Mouse (Mus musculus) hindbrain, embryonic 15.5 days (tissue): ENCODE measurements around the gene Cstf1. TPM values are rescaled to one million over a fixed set of nuclear protein-coding genes. Genes with fewer than 3 reads are reported as not detected.

ENCODE experiments used
- ATAC-seq: fragments of 200-750 bp; cut with Nextera tagmentation; 2 replicates; pipeline ENCODE4 v1.8.0; 2017; ENCODE audit warnings: low read depth, moderate number of reproducible peaks, moderate TSS enrichment; ENCODE audit not compliant: low FRiP score
- H3K27ac ChIP-seq: fragments of 300-500 bp; sonication (generic); replicated peaks from 2 replicates; pipeline ENCODE4 v1.5.1; 2015; ENCODE audit warnings: mild to moderate bottlenecking, inconsistent platforms
- H3K27me3 ChIP-seq: fragments of 300-500 bp; sonication (generic); 2 replicates; pipeline ENCODE4 v1.6.1; 2015; ENCODE audit warnings: control low read depth, inconsistent platforms
- H3K36me3 ChIP-seq: fragments of 300-500 bp; sonication (generic); 2 replicates; pipeline ENCODE4 v1.6.1; 2015; ENCODE audit warnings: control low read depth, inconsistent platforms
- H3K4me1 ChIP-seq: fragments of 300-500 bp; sonication (generic); replicated peaks from 2 replicates; pipeline ENCODE4 v1.6.1; 2015; ENCODE audit warnings: control low read depth, inconsistent platforms
- H3K4me2 ChIP-seq: fragments of 300-500 bp; sonication (generic); 2 replicates; pipeline ENCODE4 v1.6.1; 2015; ENCODE audit warnings: moderate library complexity, mild to moderate bottlenecking, inconsistent platforms
- H3K4me3 ChIP-seq: fragments of 300-500 bp; sonication (generic); 2 replicates; pipeline ENCODE4 v1.5.1; 2015; ENCODE audit warnings: mild to moderate bottlenecking, inconsistent platforms
- H3K9ac ChIP-seq: fragments of 300-500 bp; sonication (generic); 2 replicates; pipeline ENCODE4 v1.6.1; 2015; ENCODE audit warnings: inconsistent platforms
- H3K9me3 ChIP-seq: fragments of 300-500 bp; sonication (generic); 2 replicates; pipeline ENCODE4 v1.6.1; 2016; ENCODE audit warnings: control low read depth, inconsistent platforms
- WGBS: fragments of 180-500 bp; shearing (Covaris S2); methylation state at CpG from one replicate; pipeline ENCODE4 v1.1.7; 2015; 5-methylcytosine and 5-hydroxymethylcytosine counted together
- polyA plus RNA-seq: library from polyadenylated mRNA; unstranded; fragments of >200 nt; fragmentation: Nextera tagmentation; extraction: Ambion mirVana; gene quantifications from 2 replicates; pipeline ENCODE4 v1.2.1, GENCODE M21; 2015

The Cstf1 gene
- polyA plus RNA-seq, 1 experiment from 2014 or later, result 22.4 TPM

DNA sequence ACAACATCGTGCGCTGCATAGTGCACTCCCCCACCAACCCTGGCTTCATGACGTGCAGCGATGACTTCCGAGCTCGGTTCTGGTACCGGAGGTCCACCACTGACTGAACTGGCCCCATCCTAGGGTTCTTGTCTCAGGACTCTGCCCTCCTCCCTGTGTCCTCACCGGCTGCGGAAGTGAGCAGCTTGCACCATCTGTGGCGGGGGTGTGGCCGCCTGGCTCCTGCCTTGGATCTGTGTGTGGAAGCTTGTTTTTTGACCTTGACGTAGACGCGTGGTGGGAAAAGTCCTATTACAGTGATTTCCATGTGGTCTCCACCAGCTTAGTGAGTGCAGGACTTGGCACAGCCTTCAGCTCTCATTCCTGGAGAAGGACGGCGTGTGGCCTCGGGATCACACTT is 10.0 kb downstream of the Cstf1 start:
- Histone ChIP-seq H3K4me1 (no peaks in the 10 kb centered on the region), H3K9ac (no peak overlapping the region), H3K4me2 (no peak overlapping the region), H3K9me3 (no peaks in the 10 kb centered on the region), H3K27me3 (no peaks in the 10 kb centered on the region), H3K27ac (no peak overlapping the region), H3K4me3 (no peak overlapping the region), H3K36me3 (peaks cover 63% of the 10 kb centered on the region)
- ATAC-seq, result no peak
- WGBS, result 96% methylated on average over 17 of the region's 17 CpGs

DNA sequence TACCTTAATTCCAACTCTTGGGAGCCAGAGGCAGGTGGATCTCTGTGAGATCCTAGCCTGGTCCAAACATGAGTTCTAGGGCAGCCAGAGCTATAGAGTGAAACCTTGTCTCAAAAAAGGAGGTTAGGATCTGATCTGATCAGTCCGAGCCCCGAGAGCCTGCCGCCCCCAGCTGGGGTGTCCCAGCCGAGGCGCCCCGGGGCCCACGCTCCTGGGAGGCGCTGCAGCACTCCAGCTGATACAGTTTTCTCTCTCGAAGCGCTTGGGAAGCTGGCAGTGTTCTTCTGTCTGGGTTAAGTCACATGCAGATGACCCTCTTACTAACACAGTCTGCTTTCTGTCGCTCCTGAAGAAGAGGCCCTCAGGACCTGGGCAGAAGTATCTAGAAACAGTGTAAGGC is 10.9 kb downstream of the Cstf1 start:
- Histone ChIP-seq H3K9me3 (no peaks in the 10 kb centered on the region), H3K27ac (no peak overlapping the region), H3K4me2 (no peak overlapping the region), H3K27me3 (no peaks in the 10 kb centered on the region), H3K4me1 (no peaks in the 10 kb centered on the region), H3K36me3 (peaks cover 55% of the 10 kb centered on the region), H3K4me3 (no peak overlapping the region), H3K9ac (no peak overlapping the region)
- WGBS, result 93% methylated on average over 11 of the region's 11 CpGs
- no peak for ATAC-seq

DNA sequence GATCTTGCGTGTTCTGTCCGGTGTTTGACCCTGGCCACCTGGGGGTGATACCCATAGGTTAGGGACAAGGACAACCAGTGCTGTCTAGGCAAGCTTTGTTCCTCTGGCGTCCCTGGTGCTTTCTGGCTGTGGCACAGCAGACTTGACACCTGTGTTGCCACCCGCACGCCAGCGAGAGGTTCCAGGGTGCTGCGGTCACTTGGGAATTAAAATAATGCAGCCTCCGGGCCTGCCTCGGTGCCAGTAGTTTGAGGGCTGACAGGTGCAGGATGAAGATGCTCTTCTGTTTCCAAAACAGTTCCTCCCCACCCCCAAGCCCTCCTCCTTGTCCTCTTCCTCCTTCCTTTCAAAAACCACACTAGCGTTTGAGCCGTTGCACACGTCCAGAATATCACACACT is 11.4 kb downstream of the Cstf1 start:
- H3K9ac ChIP-seq, result no peak overlapping the region
- H3K9me3 ChIP-seq, result no peaks in the 10 kb centered on the region
- no peaks in the 10 kb centered on the region for H3K4me1 ChIP-seq
- H3K27ac ChIP-seq, result no peak overlapping the region
- WGBS, result 89% methylated on average over 12 of the region's 12 CpGs
- no peak for ATAC-seq
- no peak overlapping the region for H3K4me2 ChIP-seq
- no peaks in the 10 kb centered on the region for H3K27me3 ChIP-seq
- no peak overlapping the region for H3K4me3 ChIP-seq
- peaks cover 51% of the 10 kb centered on the region for H3K36me3 ChIP-seq

DNA sequence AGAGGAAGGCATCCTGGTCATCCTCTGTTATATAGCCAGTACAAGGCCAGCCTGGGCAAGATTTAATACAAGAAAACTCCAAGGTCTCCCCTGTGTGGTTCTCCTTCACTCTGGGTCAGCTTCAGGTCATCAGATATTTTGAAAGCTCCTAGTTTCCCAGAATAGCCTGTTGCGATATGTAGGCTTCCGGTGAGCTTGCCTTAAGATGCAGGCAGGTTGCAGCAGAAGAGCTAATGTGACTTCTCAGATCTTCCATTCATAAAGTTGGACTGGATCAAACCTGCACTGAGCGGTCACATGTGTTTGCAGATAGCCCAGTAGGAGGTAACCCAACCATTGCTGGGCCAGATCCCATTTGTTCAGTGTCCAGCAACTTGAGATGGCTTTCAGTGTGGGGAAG is 14.2 kb downstream of the Cstf1 start:
- H3K27me3 ChIP-seq, result no peaks in the 10 kb centered on the region
- no peak overlapping the region for H3K9ac ChIP-seq
- 94% methylated on average over 3 of the region's 3 CpGs for WGBS
- peaks cover 24% of the 10 kb centered on the region for H3K36me3 ChIP-seq
- no peaks in the 10 kb centered on the region for H3K4me1 ChIP-seq
- no peak overlapping the region for H3K4me2 ChIP-seq
- no peaks in the 10 kb centered on the region for H3K9me3 ChIP-seq
- ATAC-seq, result no peak
- H3K4me3 ChIP-seq, result no peak overlapping the region
- H3K27ac ChIP-seq, result no peak overlapping the region

DNA sequence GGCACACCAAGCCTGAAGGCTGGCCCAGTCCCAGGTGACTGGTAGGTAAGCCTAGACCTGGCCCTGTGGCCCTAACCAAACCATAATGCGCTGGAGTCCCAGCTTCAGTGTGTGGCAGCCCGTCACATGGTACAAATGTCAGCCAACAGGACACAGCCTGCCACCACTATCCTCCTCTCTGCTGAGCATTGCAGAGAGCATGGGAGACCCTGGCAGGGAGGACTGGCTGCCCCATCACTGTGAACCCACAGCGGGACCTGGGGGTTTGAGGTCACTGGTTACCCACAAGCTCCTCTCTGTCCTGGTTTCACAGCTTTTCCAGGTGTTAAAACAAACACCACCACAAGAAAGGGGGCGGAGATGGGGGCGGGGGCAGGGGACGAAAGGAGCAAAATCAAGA is 19.9 kb downstream of the Cstf1 start:
- Histone ChIP-seq H3K4me1 (no peaks in the 10 kb centered on the region), H3K9me3 (no peaks in the 10 kb centered on the region), H3K27ac (no peak overlapping the region), H3K9ac (no peak overlapping the region), H3K36me3 (no peaks in the 10 kb centered on the region), H3K4me3 (no peak overlapping the region), H3K4me2 (no peak overlapping the region), H3K27me3 (no peaks in the 10 kb centered on the region)
- no peak for ATAC-seq
- 51% methylated on average over 6 of the region's 6 CpGs for WGBS

DNA sequence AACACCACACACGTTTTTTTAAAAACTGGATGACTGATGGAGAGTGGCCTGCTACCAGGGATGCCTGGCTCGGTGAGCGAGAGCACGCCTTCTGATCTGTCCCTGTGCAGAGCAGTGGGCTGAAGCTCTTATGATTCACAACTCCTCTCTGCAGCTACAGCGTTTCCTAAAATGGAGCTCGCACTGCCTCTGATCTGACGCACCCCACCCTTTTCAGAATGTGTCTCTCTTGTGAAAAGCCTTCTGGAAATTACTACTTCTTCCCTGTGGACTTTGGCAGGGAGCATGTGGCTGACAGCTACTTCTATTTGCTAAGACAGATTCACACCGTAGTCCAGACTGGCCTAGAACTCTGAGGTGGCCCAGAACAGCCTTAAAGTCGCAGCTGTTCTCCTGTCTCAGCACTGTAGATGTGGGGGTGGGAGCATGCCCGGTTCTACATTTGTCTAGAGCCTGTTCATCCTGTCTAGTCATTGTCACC is 21.6 kb downstream of the Cstf1 start:
- Histone ChIP-seq H3K9ac (no peak overlapping the region), H3K4me2 (no peak overlapping the region), H3K27ac (no peak overlapping the region), H3K9me3 (no peaks in the 10 kb centered on the region), H3K27me3 (no peaks in the 10 kb centered on the region), H3K4me3 (no peak overlapping the region), H3K4me1 (no peaks in the 10 kb centered on the region), H3K36me3 (no peaks in the 10 kb centered on the region)
- 85% methylated on average over 10 of the region's 10 CpGs for WGBS
- ATAC-seq, result no peak

DNA sequence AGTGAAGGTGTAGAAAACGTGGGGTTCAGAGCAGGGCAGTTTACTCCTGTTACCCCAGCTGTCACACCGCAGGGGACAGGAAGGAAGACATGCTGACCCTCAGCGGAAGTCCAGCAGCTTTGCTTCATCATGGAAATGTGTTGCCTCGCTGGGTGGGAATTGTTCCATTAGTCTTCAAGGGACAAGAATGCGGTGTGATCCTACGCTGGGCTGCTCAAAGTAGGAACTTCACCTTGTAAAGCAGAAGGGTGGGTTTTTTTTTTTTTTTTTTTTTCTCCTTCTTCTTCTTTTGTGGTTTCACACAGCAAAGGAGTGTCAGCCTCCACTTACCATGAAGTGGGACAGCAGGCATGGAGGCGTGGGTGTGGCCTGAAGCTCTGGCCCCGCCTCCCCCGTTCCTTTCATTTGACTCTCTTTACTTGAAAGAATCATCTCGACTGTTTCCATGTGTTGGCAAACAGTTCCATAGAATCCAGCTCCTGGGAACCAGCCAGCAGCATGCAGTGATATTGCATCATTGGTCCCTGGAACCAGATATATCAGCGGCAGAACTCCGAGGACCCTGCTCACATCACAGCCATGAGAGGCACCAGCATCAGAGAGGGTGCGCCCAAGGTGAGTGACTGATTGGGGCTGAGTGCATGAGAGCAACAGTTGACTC is 23.0 kb downstream of the Cstf1 start, which contains the start of gene Cass4:
TSS of gene Cass4 (plus strand) at position 404 of the 661 bp plus-strand sequence.
- ATAC-seq, result no peak
- no peaks in the 10 kb centered on the region for H3K9me3 ChIP-seq
- H3K4me3 ChIP-seq, result no peak within 1 kb of the TSS
- no peaks in the 10 kb centered on the region for H3K36me3 ChIP-seq
- no peaks in the 10 kb centered on the region for H3K4me1 ChIP-seq
- no peak within 1 kb of the TSS for H3K9ac ChIP-seq
- no peaks in the 10 kb centered on the region for H3K27me3 ChIP-seq
- no peak within 1 kb of the TSS for H3K4me2 ChIP-seq
- 42% methylated on average over 13 of the region's 13 CpGs for WGBS
- H3K27ac ChIP-seq, result no peak within 1 kb of the TSS

DNA sequence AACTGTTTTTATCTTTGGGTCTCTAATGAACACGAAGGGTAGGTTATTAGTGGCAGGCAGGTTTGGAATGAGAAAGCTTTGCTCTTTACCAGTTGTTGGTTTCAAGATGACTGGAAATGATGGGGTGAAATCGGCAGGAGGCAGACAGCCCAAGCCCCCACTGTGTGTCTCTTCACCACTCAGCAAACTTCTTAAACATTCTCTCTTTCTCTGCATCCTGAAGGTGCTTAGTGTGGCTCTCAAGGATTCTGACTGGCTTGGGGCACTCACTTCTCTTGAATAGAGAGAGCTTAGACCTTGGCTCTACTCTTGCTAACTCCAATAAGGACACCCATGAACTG is 23.5 kb downstream of the Cstf1 start:
- no peak for ATAC-seq
- H3K9me3 ChIP-seq, result no peaks in the 10 kb centered on the region
- no peak overlapping the region for H3K9ac ChIP-seq
- WGBS, result 81% methylated on average over 2 of the region's 2 CpGs
- H3K27ac ChIP-seq, result no peak overlapping the region
- no peak overlapping the region for H3K4me2 ChIP-seq
- no peak overlapping the region for H3K4me3 ChIP-seq
- no peaks in the 10 kb centered on the region for H3K36me3 ChIP-seq
- no peaks in the 10 kb centered on the region for H3K4me1 ChIP-seq
- H3K27me3 ChIP-seq, result no peaks in the 10 kb centered on the region

DNA sequence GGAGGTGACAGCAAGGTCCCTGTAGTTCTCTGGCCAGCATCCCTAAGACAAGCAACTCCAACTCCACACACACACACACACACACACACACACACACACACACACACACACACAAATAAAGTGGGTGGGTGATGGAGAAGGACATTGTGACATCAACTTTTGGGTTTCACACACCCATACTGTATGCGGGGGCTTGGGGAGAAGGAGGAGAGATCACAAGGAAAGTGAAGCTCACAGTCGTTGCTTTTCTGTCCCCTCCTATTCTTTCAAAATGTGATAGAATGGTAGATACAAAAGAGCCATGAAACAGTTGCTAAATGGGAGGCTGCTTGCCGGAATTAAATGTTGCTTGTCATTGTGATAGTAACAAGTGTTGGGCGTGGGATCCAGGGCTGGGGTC is 24.2 kb downstream of the Cstf1 start:
- WGBS, result 71% methylated on average over 4 of the region's 4 CpGs

DNA sequence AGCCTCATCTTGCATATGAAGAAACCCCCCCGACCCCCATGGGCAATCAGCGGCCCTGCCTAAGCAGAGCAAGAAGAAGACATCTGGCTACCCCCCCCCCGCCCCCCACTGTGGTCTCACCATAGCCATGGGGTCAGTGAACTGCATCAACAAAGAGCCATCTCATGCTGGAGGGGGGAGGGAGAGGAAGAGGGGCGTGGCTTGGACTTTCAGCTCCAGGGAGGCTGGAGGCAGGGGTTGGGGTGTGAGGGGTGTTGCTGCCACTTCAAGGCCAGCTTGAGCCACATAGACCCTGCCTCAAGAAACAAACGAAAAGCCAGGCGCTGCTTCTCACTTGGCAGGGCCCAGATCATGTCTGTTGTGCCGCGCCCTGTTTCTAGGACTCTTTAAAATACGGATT is 25.5 kb downstream of the Cstf1 start:
- Histone ChIP-seq H3K9me3 (no peaks in the 10 kb centered on the region), H3K9ac (no peak overlapping the region), H3K4me1 (no peaks in the 10 kb centered on the region), H3K4me2 (no peak overlapping the region), H3K4me3 (no peak overlapping the region), H3K27me3 (no peaks in the 10 kb centered on the region), H3K27ac (no peak overlapping the region), H3K36me3 (no peaks in the 10 kb centered on the region)
- 44% methylated on average over 9 of the region's 9 CpGs for WGBS
- no peak for ATAC-seq

More for the DNA sequence above, 24.2 kb downstream of the Cstf1 start:
- Histone ChIP-seq H3K9me3 (no peaks in the 10 kb centered on the region), H3K4me1 (no peaks in the 10 kb centered on the region), H3K4me3 (no peak overlapping the region), H3K36me3 (no peaks in the 10 kb centered on the region), H3K27me3 (no peaks in the 10 kb centered on the region), H3K4me2 (no peak overlapping the region), H3K9ac (no peak overlapping the region), H3K27ac (no peak overlapping the region)
- no peak for ATAC-seq

DNA sequence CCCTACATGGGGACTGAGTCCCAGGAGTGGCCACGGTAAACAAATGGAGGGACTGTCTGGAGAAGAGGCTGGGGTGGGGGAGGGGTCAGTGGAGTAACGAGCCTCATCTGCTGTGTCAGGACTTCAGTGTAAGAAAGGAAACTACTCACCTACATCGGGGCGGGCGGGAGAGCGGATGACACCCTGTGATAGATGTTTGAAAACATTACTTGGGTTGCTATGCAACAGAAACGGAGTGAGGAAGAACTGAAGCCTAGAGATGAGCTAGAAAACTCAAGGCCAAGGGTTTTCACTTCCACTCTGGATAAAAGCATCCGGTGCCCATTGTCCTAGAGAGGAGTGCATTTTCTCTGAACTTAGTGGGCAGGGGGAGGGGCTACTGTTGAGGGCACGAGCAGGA is 29.4 kb downstream of the Cstf1 start:
- H3K4me3 ChIP-seq, result no peak overlapping the region
- WGBS, result 21% methylated on average over 9 of the region's 9 CpGs
- no peaks in the 10 kb centered on the region for H3K27me3 ChIP-seq
- no peak for ATAC-seq
- no peaks in the 10 kb centered on the region for H3K4me1 ChIP-seq
- H3K27ac ChIP-seq, result no peak overlapping the region
- no peaks in the 10 kb centered on the region for H3K36me3 ChIP-seq
- H3K4me2 ChIP-seq, result no peak overlapping the region
- H3K9ac ChIP-seq, result no peak overlapping the region
- H3K9me3 ChIP-seq, result no peaks in the 10 kb centered on the region

DNA sequence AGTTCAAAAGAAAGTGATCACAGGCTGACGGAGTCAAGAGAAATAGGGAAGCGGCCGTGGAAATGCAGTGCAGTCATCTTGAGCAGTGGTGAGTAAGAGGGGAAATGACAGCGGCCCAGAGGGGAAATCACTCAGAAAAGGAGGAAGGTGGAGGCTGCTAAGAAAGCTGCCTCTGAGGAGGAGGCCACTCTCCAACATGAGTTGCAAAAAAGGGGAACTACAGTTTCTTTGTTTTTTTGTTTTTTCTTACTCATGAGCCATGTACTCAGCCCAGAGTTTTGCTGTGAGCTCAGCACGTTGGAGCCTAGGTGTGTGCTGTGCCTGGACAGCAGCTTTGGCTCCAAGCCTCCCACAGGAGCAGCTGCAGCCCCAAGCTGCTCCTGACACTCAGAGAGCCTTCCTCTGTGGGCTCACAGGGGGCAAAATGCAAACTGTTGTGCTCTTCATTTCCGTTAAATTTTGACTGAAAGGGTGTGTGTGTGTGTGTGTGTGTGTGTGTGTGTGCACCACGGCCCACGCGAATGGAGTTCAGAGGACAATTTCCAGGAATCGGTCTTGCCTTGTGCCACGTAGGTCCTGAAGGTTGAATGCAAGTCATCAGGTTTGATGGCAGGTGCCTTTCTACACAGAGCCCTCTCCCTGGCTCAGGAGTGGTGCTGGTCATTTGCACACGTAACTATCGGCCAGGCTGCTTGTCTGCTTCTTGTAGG is 30.8 kb downstream of the Cstf1 start:
- no peak for ATAC-seq
- Histone ChIP-seq H3K27me3 (no peaks in the 10 kb centered on the region), H3K36me3 (no peaks in the 10 kb centered on the region), H3K4me3 (no peak overlapping the region), H3K4me1 (no peaks in the 10 kb centered on the region), H3K9me3 (no peaks in the 10 kb centered on the region), H3K4me2 (no peak overlapping the region), H3K9ac (no peak overlapping the region), H3K27ac (no peak overlapping the region)
- 72% methylated on average over 13 of the region's 13 CpGs for WGBS

DNA sequence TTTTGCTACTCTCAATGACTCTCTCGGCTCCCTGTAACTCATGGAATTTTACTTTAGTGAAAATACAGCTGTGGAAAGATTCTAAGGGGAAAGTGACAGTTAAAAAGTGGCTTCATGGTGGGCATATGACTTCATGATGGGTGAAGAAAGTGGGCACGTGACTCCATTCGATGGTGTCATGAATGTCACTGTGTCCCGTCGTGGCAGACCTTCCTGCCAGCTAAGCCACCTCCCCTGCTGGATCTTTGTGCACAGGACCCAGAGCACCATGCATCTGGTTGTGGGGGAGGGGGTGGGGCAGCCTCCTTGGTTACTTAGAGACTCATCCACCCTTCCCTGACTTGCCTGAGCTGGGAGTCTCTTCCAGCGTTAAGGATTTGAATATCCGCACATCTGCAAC is 33.8 kb downstream of the Cstf1 start:
- no peak overlapping the region for H3K4me2 ChIP-seq
- no peaks in the 10 kb centered on the region for H3K27me3 ChIP-seq
- H3K36me3 ChIP-seq, result no peaks in the 10 kb centered on the region
- H3K9me3 ChIP-seq, result no peaks in the 10 kb centered on the region
- H3K4me1 ChIP-seq, result no peaks in the 10 kb centered on the region
- no peak overlapping the region for H3K27ac ChIP-seq
- WGBS, result 67% methylated on average over 7 of the region's 7 CpGs
- H3K9ac ChIP-seq, result no peak overlapping the region
- no peak overlapping the region for H3K4me3 ChIP-seq
- no peak for ATAC-seq
